Mouse (Mus musculus): ENCODE results near the gene Rnf31. TPM values are rescaled to one million over a fixed set of nuclear protein-coding genes. Genes with fewer than 3 reads are reported as not detected.
A peak's percentile ranks its signal among the peaks of the same experiment; 100 is the strongest.

The Rnf31 gene
- total RNA-seq, 2 experiments from 2014 or later, result 38.0 to 43.0 TPM

DNA sequence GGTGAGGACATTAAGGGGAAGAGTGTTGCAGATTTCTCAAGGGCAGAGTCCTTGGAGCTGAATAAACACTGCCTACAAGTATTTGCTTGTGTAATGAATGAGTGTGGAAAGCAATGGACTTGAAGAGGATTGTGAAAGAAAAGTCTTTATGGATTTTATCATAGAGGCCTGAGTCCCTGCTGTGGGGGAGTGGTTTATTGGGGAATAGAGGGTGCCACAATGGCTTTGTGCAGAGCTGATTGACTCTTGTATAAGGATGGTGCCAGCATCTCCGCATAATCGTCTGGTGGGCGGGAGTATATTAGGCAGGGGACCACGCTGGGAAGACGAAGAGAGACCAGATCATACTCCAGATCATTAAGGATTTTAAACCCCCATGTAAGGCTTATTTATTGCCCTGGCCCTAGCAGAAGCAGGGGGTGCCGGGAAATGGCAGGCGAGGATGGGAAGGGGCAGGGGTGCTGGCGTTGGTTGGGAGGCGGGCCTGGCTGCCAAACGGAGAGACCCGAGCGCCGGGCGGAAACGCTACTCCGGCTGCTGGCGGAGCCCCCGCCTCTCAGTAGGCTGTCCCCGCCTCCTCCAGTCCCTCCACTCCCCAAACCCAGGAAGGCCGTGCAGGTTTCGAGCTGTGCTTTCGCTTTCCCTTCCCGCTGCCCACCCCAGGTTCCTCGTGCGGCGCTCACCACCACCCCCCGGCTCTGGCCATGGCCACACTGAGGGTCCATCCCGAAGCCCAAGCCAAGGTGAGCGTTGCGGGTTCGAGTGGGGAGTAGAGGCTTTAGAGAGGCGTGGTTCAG, 13.4 kb upstream of the Rnf31 start, which contains the start of gene Psme1:
Psme1 (plus strand) TSS at position 253 of the 797 bp plus-strand sequence.
- DNase-seq (ENCODE audit: low spot score in 2 of 2), result peak; percentile 66 to 67

DNA sequence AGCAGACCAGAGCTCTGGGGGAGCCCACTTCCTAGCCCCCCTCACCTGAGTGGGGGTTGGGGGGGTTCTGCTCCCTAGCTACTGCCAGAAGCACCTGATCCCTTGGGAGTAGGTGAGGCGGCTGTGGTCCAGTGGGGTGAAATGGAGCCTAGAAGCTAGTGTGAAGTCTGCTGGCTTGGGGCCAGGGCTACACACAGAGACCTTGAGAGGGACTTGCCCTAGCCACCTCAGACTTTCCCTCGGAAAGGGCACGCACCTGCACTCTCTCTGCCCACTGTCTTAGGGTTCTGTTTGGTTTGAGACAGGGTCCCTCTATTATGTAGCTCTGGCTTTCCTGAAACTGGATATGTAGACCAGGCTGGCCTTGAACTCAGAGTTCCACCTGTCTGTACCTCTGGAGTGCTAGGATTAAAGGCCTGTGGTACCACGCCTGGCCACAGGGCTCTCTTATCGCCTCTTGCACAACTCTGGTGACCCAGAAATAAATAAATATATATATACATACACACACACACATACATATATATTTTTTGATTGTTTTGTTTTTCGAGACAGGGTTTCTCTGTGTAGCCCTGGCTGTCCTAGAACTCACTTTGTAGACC, 12.7 kb upstream of the Rnf31 start:
- DNase-seq (ENCODE audit: low spot score in 2 of 2), result no peak

- DNase-seq (ENCODE audit: low spot score in 2 of 2), result no peak
Observed at GRCm38 (mm10) chr14:55579511-55580496, 11.7 kb upstream of the Rnf31 start.

DNA sequence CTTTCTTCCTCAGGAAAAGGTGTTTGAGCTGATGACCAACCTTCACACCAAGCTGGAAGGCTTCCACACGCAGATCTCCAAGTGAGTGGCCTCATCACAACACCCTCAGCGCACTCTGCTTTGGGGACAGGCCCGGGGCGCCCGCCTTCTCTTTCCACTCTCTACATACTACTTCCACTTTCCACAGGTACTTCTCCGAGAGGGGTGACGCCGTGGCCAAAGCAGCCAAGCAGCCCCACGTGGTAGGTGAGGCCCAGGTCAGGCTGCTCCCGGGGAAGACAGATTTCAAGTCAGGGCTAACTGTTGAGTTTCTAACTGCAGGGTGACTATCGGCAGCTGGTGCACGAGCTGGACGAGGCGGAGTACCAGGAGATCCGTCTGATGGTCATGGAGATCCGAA, 10.8 kb upstream of the Rnf31 start:
- DNase-seq (ENCODE audit: low spot score in 2 of 2), result no peak

DNA sequence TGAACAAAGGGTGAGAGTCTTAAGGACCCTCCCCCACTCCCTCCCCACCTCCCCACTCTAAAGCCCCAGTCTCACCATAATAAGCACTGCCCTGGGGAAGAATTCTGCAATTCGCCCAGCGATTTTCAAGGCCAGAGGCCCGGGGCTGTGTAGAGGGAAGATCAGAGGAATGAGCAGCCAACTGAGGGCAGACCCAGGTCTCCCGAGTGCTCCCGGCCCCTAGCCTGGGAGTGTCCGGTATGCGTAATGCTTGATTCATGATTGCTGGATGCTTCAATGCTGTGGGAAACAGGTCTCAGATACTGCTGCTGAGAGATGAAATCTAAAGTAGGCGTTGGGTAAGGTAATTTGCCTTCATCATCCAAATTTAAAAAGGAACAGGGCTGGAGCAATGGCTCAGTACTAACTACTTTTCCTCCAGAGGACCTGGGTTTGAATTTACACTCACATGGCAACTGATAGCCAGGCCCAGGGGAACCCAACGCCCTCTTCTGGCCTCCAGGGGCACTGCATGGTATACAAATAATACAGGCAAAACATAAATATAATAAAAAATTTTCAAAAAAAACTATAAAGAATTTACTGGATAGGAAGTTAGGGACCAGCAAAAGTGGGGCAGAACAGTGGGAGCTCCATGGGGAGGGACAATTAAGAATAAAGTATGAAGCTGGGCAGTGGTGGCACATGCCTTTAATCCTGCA, 9.4 kb upstream of the Rnf31 start:
- no peak for DNase-seq (ENCODE audit: low spot score in 2 of 2)

GRCm38 (mm10) chr14:55584303-55584701, 7.2 kb upstream of the Rnf31 start:
- DNase-seq (ENCODE audit: low spot score in 2 of 2), result no peak

DNA sequence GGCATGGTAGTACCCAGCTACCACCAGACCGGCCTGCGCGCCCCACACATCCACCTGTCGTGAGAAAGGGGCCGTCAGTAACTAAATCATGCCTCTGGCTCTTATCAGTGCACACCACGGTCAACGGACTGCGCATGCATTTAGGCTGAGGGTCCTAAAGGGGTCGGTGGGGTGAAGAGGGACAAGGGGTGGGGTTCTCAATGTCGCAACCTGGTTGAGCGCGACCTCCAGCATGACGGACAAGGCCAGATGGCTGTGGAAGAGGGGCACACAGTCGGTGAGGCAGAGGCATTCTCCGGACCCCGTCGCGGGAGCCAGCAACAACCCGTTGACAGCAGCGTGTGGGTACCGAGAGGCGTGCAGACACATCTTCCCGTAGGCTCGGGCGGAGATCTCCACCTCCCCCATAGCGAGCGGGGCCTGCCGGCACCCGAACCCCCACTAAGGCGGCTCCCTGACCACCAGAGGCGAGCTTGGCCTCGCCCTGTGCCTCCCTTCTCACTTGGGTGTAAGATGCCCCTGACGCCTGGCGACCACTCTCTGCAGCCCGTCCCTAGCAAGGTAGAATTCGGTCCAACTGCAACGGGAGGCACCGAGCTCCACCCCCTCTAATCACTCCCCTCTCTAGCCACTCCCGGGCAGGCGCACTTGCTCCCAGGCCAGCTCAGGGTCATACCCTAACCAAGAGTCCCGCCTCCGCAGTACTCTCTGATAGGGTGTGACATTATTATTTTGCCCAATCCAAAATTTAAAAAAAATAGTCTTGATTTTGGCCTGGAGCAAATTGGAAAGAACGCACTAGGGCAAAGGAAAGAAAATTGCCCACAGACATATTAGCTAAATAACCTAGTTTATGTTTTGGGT, 6.6 kb upstream of the Rnf31 start, which contains the start of gene Emc9:
Emc9 (minus strand) TSS at position 601 of the 864 bp plus-strand sequence.
- DNase-seq (ENCODE audit: low spot score in 2 of 2), result peak; percentile 49 to 67

- DNase-seq (ENCODE audit: low spot score in 2 of 2), result no peak
Observed at GRCm38 (mm10) chr14:55585566-55585960, 5.9 kb upstream of the Rnf31 start.

DNA sequence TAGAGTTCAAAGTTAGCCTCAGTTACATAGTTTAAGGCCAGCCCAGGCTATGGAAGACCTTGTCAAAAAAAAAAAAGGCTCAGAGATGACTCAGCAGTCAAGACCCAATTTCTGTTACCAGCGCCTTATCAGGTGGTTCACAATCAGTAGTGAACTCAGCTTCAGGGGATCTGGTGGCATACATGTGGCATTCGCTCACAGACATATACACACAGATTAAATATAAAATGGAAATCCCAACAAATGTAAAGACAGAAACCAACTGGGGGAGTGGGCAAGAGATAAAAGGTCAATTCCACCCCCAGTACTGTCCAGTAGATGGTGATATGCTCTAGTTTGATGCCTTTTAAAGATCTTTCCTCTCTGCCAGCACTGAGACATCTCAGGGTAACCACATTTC, 5.4 kb upstream of the Rnf31 start:
- DNase-seq (ENCODE audit: low spot score in 2 of 2), result no peak

GRCm38 (mm10) chr14:55589271-55589670, 2.2 kb upstream of the Rnf31 start:
- no peak for DNase-seq (ENCODE audit: low spot score in 2 of 2)

- no peak for DNase-seq (ENCODE audit: low spot score in 2 of 2)
Observed at GRCm38 (mm10) chr14:55589771-55590448, 1.6 kb upstream of the Rnf31 start.

DNA sequence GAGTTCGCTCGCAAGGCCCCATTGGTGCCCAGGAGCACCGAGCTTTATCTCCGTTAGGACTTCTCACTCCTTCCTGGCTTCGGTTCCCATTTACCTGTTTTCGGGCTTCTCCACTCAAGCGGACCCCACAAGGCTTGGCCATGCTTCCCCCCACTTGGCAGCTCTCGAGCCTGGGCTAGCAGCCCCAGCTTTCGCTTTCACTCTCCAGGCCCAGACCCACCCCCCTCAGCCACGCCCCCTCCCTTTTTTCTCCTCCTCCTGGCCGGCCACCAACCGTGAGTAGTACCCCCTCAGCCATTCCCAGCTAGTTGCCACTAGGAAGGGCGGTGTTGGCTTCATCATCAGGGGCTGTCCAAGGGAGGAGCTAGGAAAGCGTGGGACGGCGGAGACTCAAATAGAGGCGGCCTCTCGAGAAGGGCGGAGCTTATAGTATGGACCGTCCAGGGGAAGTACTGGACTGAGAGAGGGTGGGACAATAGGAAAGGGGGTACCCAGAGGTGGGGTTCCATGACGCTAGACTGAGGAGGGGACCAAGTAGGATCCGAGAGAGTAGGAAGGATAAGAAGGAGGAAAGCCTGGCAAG, 669 bp upstream of the Rnf31 start, which contains the start of gene Psme2:
Psme2 (minus strand) TSS at position 366 of the 583 bp plus-strand sequence.
- DNase-seq (ENCODE audit: low spot score in 2 of 2), result peak; percentile 88 to 93

DNA sequence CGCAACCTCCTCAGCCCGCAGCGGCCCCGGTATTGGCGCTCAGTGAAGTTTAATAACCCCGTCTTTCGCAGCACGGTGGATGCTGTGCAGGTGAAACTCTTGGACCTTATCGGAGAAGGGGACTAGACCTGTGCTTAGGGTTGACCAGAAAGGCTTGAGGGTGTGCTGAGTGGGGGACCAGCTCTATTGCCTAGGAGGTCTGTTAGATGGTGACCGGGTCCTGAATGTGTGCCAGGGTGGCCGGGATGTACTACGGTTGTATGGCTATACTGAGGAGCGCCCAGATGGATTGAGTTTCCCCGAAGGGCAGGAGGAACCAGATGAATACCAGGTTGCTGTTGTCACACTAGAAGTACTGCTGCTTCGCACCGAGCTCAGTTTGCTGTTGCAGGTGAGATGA, 718 bp downstream of the Rnf31 start:
- no peak for DNase-seq (ENCODE audit: low spot score in 2 of 2)

DNA sequence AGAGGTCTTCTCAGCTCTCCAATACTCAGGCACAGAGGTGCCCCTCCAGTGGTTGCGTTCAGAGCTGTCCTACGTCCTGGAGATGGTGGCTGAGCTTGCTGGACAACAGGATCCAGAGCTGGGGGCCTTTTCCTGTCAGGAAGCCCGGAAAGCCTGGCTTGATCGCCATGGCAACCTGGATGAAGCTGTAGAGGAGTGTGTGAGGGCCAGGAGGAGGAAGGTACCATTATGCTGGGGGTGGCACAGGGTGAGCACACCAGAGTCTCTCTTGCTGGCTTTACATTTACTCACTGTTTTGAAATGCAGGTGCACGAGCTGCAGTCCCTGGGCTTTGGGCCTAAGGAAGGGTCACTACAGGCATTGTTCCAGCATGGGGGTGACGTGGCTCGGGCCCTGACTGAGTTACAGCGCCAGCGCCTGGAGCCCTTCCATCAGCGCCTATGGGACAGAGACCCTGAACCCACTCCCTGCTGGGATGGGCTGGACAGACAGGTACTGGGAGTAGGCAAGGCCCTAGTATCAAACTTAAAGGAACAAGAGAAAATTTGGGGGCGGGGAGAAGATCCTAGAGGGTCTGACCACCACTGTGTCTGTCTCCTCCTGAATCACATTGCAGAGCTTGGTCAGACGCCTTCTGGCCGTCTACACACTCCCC, 4.7 kb downstream of the Rnf31 start:
- DNase-seq (ENCODE audit: low spot score in 2 of 2), result peak; percentile 44 to 53

- no peak for DNase-seq (ENCODE audit: low spot score in 2 of 2)
Observed at GRCm38 (mm10) chr14:55598521-55599390, 7.2 kb downstream of the Rnf31 start.

DNA sequence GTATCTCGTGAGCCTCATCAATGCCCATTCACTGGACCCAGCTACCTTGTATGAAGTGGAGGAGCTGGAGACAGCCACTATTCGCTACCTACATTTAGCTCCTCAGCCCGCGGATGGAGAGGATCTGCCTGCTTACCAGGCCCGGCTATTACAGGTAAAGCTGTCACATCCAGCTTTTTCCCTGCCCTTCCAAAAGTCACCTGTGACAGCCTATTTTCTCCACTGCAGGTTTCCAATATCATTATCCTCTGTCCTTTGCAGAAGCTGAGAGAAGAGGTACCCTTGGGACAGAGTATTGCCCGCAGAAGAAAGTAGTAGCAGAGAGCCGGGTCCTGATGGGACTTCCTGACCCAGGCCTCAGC, 11.7 kb downstream of the Rnf31 start, which contains the start of gene Irf9:
Irf9 (plus strand) TSS at position 301 of the 362 bp plus-strand sequence.
- no peak for DNase-seq (ENCODE audit: low spot score in 2 of 2)
